Mouse (Mus musculus) heart, postnatal 4 days (tissue): ENCODE measurements at regions not wholly inside any gene's neighbourhood (a gene's known extent, or its start where the extent isn't known, plus 50 kb on each side); places are given as distances from the start of the nearest gene placed in this dataset.

Experiments
- DNase-seq: peaks from one replicate; pipeline ENCODE4 v3.0.0; 2021

DNA sequence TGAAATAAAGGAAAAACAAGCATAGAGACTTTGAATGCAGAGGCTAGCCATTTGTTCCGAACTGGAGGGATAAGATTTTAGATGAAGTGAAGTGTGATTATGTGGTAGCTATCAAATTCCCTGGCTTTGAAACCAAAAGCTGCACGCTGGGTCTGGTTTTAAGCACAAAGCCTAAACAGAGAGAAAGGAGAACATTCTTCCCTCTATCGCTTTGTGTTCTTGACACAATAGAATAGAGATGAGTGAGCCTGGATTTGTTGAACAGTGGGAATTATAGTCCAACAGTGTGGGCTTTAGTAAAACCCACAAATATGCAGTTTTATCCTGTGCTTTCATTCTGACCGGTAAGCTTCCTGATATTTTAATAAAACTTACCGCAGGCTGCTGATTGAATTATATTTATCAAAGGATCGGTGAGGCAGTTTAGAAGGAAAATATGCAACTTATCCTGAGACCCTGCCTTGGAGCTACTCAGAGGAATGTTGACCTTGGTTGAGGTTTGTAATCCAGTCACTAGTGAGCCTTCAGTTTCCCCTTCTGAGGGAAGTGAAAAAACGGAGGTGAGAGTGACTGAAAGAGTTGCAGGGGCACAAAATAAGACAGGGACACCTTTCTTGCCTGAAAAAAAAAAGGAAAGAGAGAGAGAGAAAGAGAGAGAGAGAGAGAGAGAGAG lies 481.7 kb upstream of the Tenm4 start:
- no peak for DNase-seq

DNA sequence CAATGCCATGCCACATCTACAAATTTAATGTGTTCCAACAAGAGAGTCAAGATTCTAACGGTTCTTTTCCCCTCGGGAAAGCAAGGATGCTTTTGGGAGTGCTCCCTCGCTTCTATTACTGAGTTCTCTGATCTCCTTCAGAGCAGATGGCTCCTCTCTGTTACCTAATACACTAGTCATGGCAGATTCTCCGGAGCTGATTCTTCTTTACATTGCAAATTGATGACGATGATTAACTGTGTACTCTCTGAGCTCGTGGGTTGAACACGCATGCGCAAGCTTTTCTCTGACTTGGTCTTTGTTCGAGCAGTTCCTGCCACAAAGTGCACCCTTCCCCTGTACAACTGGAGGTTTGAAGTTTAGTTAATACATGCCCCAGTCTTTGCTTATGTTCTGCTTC lies 471.5 kb upstream of the Tenm4 start:
- no peak for DNase-seq

DNA sequence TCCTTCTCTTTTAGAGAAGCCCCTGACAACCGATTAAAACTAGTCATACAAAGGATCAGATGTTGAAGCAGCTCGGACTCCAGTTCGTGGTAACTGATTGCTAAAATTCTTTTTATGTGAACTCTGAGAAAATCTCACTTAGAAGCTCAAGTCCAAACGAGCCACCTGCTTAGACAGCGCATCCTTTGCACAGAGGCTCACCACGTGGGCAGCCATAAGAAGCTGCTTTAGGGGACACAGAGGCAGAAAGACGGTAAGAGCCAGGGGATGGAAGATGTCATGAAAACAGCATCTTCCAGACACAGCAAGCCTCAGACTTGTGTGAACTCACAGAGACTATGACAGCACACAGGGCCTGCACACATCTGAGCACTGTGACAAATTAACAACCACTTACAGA lies 461.0 kb upstream of the Tenm4 start:
- DNase-seq: no peak

DNA sequence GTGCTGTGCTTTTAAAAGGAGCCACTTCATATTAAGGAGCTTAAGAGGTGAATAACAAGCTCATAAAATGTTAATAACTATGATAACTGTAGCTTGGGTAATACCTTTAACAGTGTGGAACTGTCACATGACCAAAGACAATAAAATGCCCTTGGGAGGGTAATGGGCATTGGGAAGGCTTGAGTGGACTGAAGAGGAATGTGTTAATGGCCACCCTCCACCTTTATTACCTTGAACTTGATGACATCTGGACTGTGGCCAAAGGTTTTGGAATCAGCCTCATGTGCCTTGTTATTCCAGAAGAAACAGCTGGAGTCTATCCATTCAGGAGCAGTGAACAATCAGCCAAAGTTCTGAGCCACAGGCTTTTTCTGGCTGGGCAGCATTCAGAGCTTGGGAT lies 451.0 kb upstream of the Tenm4 start:
- DNase-seq: no peak

DNA sequence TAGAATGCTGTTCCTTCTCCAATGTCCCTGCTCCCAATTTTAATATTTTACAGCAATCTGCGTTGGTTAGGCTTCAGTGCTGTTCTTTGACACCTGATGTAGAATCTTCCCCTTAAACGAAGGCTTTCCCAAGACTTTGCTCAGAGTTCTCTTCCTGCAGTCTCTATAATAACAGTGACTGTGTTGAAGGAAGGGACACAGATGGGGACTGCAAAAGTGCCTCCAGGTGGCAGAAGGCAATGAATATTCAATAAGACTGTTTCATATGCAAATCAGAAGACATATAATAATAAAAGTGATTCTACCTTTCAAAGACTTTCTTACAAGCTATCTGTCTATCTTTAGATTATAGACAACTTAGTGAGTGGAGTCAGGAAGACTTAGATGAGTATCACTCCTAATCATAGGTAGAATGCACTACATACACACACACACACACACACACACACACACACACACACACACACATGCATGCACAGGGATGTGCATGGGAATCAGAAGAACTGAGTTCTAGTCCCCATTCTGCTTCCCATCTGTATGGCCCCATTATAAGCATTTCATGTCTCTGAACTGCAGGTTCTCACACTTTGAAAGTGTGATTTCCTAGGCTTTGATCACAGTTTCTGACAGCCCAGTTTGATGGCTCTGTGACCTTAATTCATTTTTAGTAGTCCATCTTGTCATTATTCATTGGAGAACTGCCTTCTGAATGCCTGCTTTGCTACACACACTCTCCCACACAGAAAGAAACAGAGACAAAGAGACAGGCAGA lies 445.1 kb upstream of the Tenm4 start:
- no peak for DNase-seq

DNA sequence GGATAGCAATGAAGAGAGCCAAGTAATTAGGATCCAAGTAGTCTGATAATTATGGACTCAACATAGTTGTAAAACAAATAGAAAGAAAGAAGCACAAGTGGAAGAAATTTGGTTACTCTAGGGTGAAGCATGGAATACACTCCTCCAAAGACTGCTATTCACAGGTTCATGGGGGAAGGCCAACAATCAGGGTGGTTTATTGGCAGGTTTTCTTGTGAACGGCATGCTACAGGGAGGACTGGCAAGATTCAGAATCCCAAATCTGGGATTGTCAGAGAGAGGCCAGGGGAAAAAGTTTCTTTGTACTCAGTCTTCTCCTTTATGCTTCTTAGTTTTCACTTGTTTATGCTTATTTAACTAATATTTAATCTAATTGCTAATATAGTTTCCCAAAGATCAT lies 437.2 kb upstream of the Tenm4 start:
- DNase-seq: no peak

DNA sequence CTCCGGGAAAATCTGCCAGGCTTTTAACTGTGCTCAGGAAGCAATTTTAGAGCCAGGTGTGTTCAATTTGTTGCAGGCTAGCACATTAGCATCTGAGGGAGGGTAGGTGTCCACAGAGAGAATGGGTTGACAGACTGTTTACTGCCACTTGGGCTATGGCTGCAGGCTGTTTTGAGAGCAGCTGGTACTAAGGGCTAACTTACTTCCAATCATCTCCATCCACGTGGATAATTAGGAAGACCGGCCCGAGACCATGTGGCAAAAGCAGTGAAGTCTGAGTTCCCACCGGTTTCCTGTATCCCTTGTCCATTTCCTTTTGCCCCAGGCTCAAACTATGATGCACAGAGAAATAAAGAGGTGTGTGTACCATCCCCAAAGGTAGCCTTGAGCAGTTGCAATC lies 436.5 kb upstream of the Tenm4 start:
- DNase-seq: no peak

DNA sequence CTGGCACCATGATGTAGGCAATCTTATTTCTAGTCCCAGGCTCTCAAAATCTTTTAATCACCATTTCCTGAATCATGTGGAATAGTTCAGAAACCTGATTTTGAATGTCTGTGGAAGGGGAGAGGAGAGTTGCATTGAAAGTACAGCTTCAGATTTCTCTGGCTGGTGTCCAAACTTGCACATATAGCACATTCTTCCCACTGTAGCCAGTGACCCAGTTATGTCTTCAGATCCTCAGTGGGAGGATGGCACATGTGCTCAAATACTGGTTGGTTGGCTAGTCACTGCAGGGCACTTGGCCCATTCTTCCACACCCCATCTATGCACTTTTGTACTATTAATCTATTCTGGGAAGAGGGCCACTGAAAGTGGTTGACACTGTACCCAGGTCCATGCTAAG lies 434.3 kb upstream of the Tenm4 start:
- no peak for DNase-seq

DNA sequence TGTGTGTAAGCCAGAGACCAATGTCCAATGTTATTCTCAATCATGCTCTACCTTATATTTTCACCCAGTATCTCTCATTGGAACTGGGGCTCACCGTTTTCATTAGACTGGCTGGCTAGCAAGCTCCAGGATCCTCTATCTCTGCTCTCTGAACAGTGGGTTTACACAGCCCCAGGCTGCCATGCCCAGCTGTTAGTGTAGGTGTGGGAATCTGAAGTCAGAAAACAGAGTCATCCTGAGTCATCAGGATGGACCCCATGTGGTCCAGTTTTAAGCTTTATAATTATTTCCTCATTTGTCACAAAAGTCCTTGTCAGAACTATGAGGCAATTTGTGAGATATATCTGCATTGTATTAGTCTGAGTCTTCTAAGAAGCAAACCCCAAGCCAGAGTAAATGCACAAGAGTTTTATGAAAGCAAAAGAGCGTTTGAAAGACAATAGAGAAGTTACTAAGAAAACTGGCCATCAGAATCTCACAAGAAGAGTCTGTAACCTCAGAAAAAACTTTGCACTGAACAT lies 432.3 kb upstream of the Tenm4 start:
- DNase-seq: no peak

DNA sequence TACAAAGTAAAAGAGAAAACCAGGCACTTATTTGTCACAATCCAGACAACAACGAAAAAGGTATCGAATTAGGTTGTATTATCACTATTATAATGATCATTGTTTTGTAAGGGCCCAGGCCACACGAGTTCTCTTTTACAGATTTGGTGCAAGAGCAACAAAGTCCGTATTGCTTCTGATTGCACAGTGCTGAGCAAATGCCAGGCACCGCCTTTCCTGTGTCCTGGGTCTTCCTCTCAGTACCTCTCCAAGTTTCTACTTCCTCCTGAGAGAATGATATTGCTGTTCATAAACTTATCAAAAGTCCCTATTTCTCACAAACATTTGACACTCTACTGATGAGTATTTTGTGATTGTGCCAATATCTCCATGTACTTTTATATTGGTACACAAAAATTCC lies 431.3 kb upstream of the Tenm4 start:
- DNase-seq: no peak

DNA sequence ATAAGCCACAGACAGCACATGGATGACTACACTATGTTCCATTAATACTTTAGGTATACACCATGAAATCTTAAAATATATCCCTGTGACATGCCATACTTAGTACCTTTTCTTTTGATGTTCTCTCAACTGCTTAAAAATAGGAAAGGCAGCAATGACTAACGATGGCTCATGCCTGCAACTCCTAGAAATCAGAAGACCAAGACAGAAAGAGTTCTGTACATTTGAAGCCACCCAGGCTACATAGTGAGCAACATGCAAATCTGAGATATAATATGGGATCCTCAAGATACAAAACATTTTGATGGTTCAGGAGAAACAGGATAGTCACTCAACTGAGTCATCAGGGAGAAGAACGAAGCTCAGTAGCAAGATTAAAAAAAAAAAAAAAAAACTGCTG lies 412.7 kb upstream of the Tenm4 start:
- DNase-seq: no peak

DNA sequence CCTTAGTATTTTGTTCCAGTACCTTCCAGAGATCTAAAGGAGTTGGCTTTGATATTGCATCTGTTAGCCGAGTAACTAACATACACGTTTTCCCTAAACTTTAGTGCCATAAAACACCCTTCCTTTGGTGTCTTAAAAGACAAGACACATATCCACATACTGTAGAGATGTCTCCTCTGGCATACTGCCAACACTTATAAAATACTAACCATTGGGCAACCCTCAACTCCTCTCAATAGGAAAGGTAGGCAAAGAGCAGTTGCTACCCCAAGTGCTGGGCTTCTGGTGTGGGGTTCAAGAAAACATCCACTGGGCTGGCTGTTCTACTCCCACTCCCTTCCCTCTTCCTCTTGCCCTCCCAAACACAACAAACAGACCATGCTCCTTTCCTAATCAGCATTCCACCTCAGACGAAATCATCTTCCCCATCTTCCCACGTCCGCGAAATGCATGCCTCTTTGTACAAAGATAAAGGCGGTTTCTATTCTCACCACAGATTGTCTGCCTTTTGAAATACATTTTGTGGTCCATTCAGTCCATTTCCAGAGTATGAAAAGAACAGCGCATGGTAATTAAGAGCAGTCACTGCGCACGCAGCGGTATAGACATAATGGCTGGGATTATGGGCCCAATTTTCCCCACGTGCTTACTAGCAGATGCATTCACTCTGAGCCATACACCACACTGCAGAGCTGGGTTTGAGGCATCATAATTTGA lies 409.9 kb upstream of the Tenm4 start:
- no peak for DNase-seq

DNA sequence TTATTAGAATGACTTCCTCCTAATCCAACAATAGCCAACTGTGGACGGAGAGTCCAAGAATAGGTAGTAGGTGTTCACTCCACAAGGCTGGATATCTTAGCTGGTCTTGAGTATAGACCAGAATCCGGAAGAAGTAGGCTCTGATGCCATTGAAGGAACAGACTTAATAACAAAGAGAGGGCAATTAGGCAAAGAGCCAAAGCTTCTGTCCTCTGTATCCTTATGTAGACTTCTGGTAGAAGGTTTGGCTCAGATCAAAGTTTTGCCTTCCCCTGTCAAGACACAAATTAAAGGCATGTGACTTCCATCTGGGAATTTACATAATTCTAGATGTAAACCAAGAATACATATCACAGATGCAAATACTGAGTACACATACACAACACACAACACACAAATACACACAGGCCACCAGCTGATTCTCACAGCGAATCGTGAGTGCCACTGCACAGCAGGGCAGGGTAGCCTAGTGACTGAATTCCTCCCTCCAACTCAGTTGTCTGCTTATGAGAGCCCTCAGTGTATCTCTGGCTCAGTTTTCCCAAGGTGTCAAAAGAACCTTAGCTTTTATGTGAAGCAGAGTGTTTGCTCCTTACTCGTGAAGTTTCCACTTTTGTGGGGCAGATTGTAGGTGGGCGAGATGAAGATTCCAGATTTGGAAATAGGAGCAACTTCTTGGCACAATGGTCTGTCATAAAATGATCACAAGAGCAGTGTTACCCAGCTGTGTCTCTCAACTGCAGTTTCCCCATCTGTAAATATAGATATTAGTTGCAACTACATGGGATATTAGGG lies 404.5 kb upstream of the Tenm4 start:
- DNase-seq: no peak

DNA sequence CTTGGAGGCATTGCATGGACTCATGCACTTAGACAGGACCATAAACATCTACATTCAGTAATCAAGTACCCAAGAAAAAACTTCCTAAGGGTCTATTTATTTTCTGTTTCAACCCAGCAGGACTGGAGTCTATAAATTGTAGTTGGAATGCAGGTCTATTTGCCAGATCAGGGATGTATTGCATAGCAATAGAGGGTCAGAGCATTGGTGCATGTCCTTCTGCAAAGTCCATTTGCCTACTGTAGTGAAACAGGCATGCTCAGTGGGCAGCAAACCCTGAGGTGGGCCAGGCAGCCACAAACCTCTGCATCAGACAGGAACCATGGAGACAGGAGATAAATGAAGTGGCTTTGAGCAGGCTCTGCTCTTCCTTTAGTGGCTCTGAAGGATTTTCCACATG lies 386.5 kb upstream of the Tenm4 start:
- no peak for DNase-seq

DNA sequence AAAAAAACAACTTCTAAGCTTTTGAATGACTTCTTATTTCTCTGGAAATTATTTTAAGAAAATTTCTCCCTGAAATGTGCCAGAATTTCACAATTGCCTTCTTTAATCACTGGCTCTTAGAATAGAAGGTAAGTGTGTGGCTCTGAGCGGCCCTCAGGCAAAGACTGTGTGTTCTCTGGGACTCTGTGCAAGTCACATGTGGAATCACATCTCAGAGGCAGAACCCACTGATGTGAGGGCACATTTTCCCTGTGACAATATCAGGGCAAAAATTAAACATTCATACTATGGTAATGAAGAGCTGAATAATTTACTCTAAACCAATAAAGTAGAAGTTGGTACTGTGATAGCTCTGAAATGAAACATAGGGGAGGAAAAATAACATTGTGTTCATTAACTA lies 383.5 kb upstream of the Tenm4 start:
- DNase-seq: no peak

DNA sequence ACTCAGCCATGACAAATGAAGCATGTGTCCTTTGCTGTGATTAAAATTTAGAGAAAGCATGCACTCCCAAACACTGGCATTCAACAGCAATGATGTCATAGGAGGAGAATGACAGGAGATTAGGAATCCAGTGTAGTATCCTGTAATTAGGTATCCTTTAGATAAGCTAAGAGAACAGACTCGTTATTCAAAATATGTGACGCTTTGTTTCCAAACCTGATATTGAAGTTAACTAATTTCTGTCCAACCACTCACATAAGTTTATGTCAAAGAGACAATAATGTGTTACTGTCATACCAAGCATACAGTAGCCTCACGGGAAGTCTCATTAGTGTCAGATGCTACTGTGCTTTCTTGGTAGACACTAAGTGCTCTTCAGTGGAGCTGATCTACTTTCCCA lies 383.1 kb upstream of the Tenm4 start:
- DNase-seq: no peak

DNA sequence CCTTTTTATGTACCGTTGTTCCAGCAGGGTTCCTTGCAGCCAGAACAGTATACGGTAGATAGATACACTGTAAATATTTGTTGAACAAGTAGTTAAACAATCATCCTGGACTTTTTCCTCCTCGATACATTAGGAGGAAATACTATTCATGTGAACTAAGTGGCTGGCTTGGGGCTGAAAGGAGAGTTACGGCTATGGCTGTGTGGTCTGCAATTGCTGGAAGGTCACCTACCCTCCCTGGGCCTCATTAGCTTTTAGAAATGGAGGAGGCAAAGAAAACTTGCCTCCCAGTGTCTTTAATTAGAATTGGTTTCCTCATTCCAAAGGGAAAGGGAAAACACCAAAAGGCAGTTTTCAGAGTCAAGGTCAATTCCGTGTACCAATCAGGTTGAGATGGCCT lies 381.6 kb upstream of the Tenm4 start:
- no peak for DNase-seq

DNA sequence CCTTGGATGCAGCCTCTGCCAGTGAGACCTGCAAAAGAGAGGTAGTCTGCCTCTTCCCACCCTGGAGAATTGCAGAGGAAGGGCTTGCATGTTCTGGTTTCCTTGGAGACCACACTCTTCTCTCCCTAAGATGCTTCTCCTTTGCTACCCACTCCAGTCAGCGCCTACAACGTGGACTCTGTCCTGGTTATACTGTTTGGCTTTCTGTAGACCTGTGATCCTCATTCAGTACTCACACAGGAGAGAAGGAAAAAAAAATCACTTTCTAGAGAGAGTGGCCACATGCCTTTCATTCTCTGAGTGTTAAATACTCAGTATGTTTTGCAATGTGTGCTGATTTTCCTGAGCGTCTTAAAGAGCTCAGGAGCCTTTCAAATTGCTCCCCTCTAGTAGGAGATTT lies 372.0 kb upstream of the Tenm4 start:
- DNase-seq: no peak

DNA sequence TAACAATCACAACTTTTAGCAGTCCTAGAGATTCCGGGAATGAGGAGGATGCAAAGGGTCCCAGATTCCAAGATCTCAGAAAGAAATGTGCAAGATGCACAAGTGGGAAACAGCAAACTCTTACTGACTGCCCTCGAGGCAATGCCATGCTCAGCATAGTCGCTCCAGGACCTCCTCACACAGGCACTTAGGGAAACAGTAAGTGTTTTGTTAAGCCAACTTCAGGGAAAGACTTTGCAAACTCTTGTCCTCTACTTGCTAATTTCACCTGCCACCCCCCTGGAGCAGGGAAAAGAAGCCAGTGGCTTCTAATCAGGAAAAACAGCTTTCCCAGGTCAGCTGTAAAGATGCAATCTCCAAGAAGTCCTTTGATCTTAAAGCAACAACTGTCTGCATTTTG lies 361.4 kb upstream of the Tenm4 start:
- no peak for DNase-seq

DNA sequence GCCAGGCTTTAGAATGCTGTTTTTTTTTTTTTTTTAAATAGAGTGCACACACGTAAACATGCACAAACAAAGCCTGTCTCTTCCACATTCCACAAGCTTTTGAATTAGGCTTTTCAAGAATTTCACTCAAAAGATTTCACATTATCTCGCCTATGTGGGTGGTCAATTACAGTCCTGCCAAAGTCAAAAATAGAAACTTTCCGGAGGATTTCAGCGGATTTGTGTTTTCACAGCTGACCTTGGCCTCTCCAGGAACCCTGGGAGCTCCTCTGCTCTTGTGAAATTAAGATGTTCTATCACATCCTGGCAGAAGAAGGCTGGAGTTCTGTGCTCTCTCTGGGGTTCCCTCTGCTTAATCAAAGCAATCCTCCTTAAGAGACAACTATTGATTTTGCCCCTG lies 360.9 kb upstream of the Tenm4 start:
- no peak for DNase-seq

DNA sequence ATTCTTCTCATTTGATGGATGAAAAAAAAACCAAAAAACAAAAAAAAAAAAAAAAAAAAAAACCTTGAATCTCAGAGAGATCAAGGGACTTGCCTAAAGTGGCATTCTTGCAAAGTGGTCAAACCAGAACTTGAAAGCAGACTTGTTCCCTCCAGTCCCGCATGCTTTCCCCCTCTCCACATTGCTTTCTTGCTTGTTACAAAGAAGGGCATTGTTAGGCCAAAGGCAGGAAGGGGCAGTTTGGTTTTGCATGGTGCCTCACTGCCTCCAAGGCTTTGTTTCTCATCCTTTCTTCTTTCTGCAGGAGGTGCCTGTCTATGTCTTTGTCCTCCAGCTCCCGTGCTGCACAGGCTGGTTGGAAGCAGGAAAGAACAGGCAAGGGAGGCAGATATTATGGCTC lies 356.2 kb upstream of the Tenm4 start:
- DNase-seq: no peak

DNA sequence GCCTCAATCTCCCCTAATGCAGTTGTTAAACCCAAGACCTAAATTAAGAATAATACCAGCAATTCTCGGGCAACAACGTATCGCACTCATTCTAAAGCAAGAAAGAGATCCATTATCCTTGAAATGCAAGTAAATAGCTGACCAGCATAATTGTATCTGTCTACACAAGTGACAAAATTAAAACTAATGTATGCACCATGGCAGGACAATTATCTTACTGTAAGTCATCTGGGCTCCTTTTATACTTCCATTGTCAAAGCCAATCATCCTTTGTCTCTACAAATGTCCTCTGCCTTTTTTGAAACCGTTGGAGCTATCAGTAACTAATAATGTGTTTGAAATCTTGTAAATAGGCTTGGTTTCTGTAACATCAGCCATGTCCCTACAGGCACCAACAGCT lies 347.5 kb upstream of the Tenm4 start:
- no peak for DNase-seq

DNA sequence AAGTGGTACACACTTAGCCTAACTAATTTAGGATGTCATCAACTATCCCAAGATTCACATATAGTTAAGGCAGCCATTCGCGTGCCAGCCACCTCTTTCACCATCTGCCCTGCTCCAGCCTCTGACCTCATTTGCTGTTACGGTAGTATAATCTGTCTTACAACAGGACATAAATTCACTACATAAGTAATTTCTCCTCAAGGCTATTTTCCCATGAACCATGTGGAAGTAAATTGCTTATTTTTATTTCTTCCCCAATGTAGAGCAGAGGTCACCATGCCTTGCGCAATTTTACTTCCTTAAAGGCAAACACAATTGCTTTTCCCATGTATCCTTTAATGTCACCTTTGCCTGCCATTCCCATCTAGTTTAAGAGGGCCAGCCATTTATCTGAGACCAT lies 341.2 kb upstream of the Tenm4 start:
- DNase-seq: no peak
